Mouse (Mus musculus) erythroblast, embryonic 14.5 days (primary cell): ENCODE results near the gene Acsl6.

Experiments used
- GATA1 ChIP-seq: IDR thresholded peaks from 2 replicates; pipeline ENCODE4 v1.6.1; 2012; ENCODE audit warnings: low read length, inconsistent platforms, mixed read lengths
- TAL1 ChIP-seq: IDR thresholded peaks from 3 replicates; pipeline ENCODE4 v1.6.1; 2012; ENCODE audit warnings: low read length, inconsistent platforms, mixed read lengths

GRCm38 (mm10) chr11:54301994-54302393 lies 1.6 kb upstream of the Acsl6 start:
- TF ChIP-seq GATA1 (no peak), TAL1 (no peak)
